Mouse (Mus musculus) spleen, adult 2 months (tissue): ENCODE measurements at regions not wholly inside any gene's neighbourhood (a gene's known extent, or its start where the extent isn't known, plus 50 kb on each side); places are given as distances from the start of the nearest gene placed in this dataset.

Experiments used
- DNase-seq, 2 experiments: peaks; one replicate each; pipeline versions ENCODE4 v3.0.0 to v3.0.0-alpha.2; 2012 to 2021; ENCODE audit warnings: low spot score in 2 of 2, low read depth in 1 of 2
- H3K27ac ChIP-seq: fragments of 200-500 bp; 2 replicates; pipeline ENCODE4 v1.5.1; 2012; ENCODE audit warnings: low read length, inconsistent platforms; ENCODE audit not compliant: insufficient read depth
- H3K27me3 ChIP-seq: fragments of 200-500 bp; 2 replicates; pipeline ENCODE4 v1.6.1; 2012; ENCODE audit warnings: mild to moderate bottlenecking, moderate library complexity, low read length, inconsistent platforms; ENCODE audit not compliant: control insufficient read depth, insufficient read depth
- H3K36me3 ChIP-seq: fragments of 200-500 bp; 2 replicates; pipeline ENCODE4 v1.6.1; 2012; ENCODE audit warnings: mild to moderate bottlenecking, low read length, inconsistent platforms; ENCODE audit not compliant: control insufficient read depth, insufficient read depth
- H3K4me1 ChIP-seq: fragments of 200-500 bp; 2 replicates; pipeline ENCODE4 v1.6.1; 2011; ENCODE audit warnings: inconsistent platforms; ENCODE audit not compliant: control insufficient read depth, insufficient read depth, insufficient read length
- H3K4me3 ChIP-seq: fragments of 200-500 bp; 2 replicates; pipeline ENCODE4 v1.5.1; 2011; ENCODE audit warnings: mild to moderate bottlenecking, inconsistent platforms; ENCODE audit not compliant: insufficient read depth, insufficient read length; ENCODE audit errors: extremely low read depth
- CTCF ChIP-seq: fragments of 200-500 bp; IDR thresholded peaks from 2 replicates; pipeline ENCODE4 v1.5.1; 2011; ENCODE audit warnings: mild to moderate bottlenecking, inconsistent platforms; ENCODE audit not compliant: insufficient read depth, insufficient read length, insufficient replicate concordance; ENCODE audit errors: extremely low read depth
- POLR2A ChIP-seq: fragments of 200-500 bp; IDR thresholded peaks from 2 replicates; pipeline ENCODE4 v1.6.1; 2011; ENCODE audit warnings: low read depth, low read length, inconsistent platforms
- WGBS: fragments of 180-500 bp; shearing (Covaris S2); methylation state at CpG from one replicate; pipeline ENCODE4 v1.1.7; 2018; 5-methylcytosine and 5-hydroxymethylcytosine counted together

GRCm38 (mm10) chr4:7379996-7380395 is 858.8 kb downstream of the Car8 start:
- H3K27ac ChIP-seq, result no peak overlapping the region
- H3K4me1 ChIP-seq, result no peaks in the 10 kb centered on the region
- TF ChIP-seq POLR2A, result no peak
- no peak for TF ChIP-seq CTCF
- no peak overlapping the region for H3K4me3 ChIP-seq
- 78% methylated on average over 2 of the region's 2 CpGs for WGBS
- DNase-seq, result no peak
- H3K27me3 ChIP-seq, result no peaks in the 10 kb centered on the region
- H3K36me3 ChIP-seq, result no peaks in the 10 kb centered on the region

- Histone ChIP-seq H3K36me3 (no peaks in the 10 kb centered on the region), H3K4me3 (no peak overlapping the region), H3K27ac (no peak overlapping the region), H3K4me1 (peaks cover 4% of the 10 kb centered on the region; the same call in 1 of the 2 replicates), H3K27me3 (no peaks in the 10 kb centered on the region)
- WGBS, result 58% methylated on average over 3 of the region's 3 CpGs
- DNase-seq, result no peak
- TF ChIP-seq POLR2A, result no peak
- no peak for TF ChIP-seq CTCF
Observed at GRCm38 (mm10) chr4:7364238-7365040, 874.4 kb downstream of the Car8 start.

DNA sequence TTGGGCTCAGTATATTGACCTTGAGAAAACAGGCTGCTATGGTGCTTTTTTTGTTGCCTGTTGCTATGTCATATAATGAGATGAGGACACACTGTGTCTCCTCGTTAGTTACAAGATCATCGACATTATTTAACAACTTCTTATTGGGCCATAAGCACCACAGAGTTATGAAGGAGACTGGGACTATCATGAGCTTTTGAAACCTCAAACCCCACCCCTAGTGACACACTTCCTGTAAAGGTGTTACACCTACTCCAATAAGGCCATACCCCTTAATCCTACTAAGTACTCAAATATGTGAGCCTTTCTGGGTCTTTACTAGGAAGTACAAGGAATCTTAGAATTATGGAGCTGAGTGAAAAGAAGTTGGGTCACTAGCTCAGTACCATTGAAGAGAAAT is 875.3 kb downstream of the Car8 start:
- peaks cover 4% of the 10 kb centered on the region; the same call in 1 of the 2 replicates for H3K4me1 ChIP-seq
- H3K36me3 ChIP-seq, result no peaks in the 10 kb centered on the region
- no peak overlapping the region for H3K4me3 ChIP-seq
- 85% methylated on average over 2 of the region's 2 CpGs for WGBS
- no peak for TF ChIP-seq CTCF
- no peak for TF ChIP-seq POLR2A
- peak overlapping the region; percentile 32; the same call in 1 of the 2 replicates for H3K27ac ChIP-seq
- H3K27me3 ChIP-seq, result no peaks in the 10 kb centered on the region
- no peak for DNase-seq

DNA sequence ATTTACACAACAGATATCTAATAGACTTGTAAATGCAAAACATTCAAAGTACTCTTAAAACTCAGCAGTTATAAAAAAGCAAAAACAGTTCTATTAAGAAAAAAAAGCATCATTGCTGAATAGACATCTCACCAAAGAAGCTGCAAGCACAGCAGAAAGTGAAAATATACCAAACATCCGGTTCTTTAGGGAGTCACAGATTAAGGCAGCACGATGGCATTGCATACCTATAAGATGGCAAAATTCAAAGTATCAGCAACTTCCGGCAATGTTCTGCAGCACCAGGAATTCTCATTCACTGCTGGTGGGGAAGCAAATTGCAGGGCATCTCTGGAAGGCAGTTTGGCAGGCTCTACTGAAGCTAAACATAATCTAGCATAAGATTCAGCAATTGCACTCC is 882.6 kb downstream of the Car8 start:
- 74% methylated on average over 3 of the region's 3 CpGs for WGBS
- Histone ChIP-seq H3K4me1 (no peaks in the 10 kb centered on the region), H3K36me3 (no peaks in the 10 kb centered on the region), H3K27ac (no peak overlapping the region), H3K4me3 (no peak overlapping the region), H3K27me3 (no peaks in the 10 kb centered on the region)
- TF ChIP-seq POLR2A, result no peak
- no peak for TF ChIP-seq CTCF
- no peak for DNase-seq

GRCm38 (mm10) chr4:7347317-7347716 is 891.5 kb downstream of the Car8 start:
- DNase-seq, result no peak
- Histone ChIP-seq H3K4me1 (no peaks in the 10 kb centered on the region), H3K27ac (no peak overlapping the region), H3K27me3 (no peaks in the 10 kb centered on the region), H3K4me3 (no peak overlapping the region), H3K36me3 (no peaks in the 10 kb centered on the region)
- TF ChIP-seq CTCF, result no peak
- TF ChIP-seq POLR2A, result no peak
- 66% methylated on average over 1 of the region's 1 CpGs for WGBS

DNA sequence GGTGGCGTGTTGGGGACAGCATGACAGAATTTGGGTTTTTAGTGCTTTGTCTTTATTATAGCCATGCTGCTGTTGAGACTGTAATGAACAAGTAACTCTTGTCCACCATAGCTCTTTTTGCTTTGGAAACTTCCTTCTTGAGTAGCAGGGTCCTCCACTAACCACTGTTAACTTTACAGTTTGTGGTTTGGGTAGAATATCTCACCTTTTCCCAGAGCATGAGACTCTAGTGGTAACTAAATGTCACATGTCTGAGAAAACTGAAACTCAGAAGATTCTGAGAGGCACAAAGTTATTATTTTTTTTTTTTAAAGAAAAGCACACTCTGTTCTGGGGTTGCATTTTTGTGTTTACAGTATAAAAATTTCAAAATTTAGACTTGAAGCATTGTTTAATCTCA is 897.7 kb downstream of the Car8 start:
- WGBS, result 86% methylated on average over 1 of the region's 1 CpGs
- H3K4me3 ChIP-seq, result no peak overlapping the region
- H3K36me3 ChIP-seq, result no peaks in the 10 kb centered on the region
- H3K27me3 ChIP-seq, result no peaks in the 10 kb centered on the region
- TF ChIP-seq POLR2A (no peak), CTCF (no peak)
- H3K27ac ChIP-seq, result no peak overlapping the region; the same call in 1 of the 2 replicates
- no peak for DNase-seq
- H3K4me1 ChIP-seq, result no peaks in the 10 kb centered on the region

DNA sequence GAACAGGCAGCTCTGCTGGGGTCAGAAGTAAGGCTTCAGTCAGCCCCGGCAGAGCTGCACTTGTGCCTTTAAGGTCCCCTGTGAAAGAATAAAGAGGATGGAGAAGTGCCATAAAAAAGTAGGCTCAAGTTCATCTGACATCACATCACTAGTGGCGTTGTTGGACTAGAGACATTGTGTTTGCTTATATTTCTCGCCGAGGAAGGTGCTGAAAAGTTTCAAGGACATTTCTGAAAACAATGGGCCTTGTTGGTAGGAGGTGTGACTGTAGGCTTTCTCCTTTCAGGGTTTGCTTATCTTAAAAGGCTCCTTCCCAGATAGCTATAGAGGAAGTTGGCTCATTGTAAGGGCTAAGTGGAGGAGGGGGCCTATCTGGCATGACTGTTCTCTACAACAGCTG is 924.6 kb downstream of the Car8 start:
- no peak overlapping the region for H3K27ac ChIP-seq
- no peaks in the 10 kb centered on the region for H3K4me1 ChIP-seq
- DNase-seq, result no peak
- 64% methylated on average over 4 of the region's 4 CpGs for WGBS
- no peak overlapping the region for H3K4me3 ChIP-seq
- H3K36me3 ChIP-seq, result no peaks in the 10 kb centered on the region
- no peak for TF ChIP-seq POLR2A
- no peak for TF ChIP-seq CTCF
- no peaks in the 10 kb centered on the region; the same call in 1 of the 2 replicates for H3K27me3 ChIP-seq
